Mouse (Mus musculus): ENCODE results near the gene Cdhr2. TPM values are rescaled to one million over a fixed set of nuclear protein-coding genes. Genes with fewer than 3 reads are reported as not detected.

Gene Cdhr2
- polyA plus RNA-seq (2015; fragmentation: Nextera tagmentation; extraction: Ambion mirVana): 1.8 and 3.1 TPM in 2 replicates

- WGBS: 42% methylated on average over 5 of the region's 5 CpGs
- Histone ChIP-seq H3K36me3 (ENCODE audit: control insufficient read depth, insufficient read depth, low read length) (no peaks in the 10 kb centered on the region), H3K9ac (ENCODE audit: low read length) (no peak within 1 kb of the TSS)
Measured at GRCm38 (mm10) chr13:54701243-54701642, at the start of gene Cdhr2. Gene Cdhr2 (plus strand): TSS chr13:54701461.

GRCm38 (mm10) chr13:54660877-54661276 is 40.4 kb upstream of the Cdhr2 start:
- H3K27me3 ChIP-seq (ENCODE audit: control insufficient read depth, insufficient read depth, low read length): no peaks in the 10 kb centered on the region
- TF ChIP-seq EP300 (optimal IDR thresholded peaks at IDR 0.05) (no peak), CTCF (IDR thresholded peaks at IDR 0.05; ENCODE audit: low read depth) (no peak)
- H3K9ac ChIP-seq (ENCODE audit: low read length): no peak overlapping the region

More at GRCm38 (mm10) chr13:54701243-54701642, at the start of gene Cdhr2:
- ATAC-seq (ENCODE audit: low FRiP score, low TSS enrichment): peak; percentile 80
- no peaks in the 10 kb centered on the region for H3K27me3 ChIP-seq (ENCODE audit: control insufficient read depth, insufficient read depth, low read length)
- no peak within 1 kb of the TSS for H3K4me3 ChIP-seq (ENCODE audit: low read depth, low read length)
- DNase-seq (ENCODE audit: low spot score): peak; percentile 66
- H3K27ac ChIP-seq (replicated peaks): no peak within 1 kb of the TSS
- H3K4me1 ChIP-seq (replicated peaks; ENCODE audit: control insufficient read depth, insufficient read depth): no peaks in the 10 kb centered on the region
- 0 out of 2 replicates have a peak within 1 kb of the TSS, but pooled peaks have one; percentile 8 for H3K4me2 ChIP-seq (replicated peaks; ENCODE audit: low read depth)
- H3K9me3 ChIP-seq (ENCODE audit: control insufficient read depth, low read length): no peaks in the 10 kb centered on the region
- TF ChIP-seq EP300 (optimal IDR thresholded peaks at IDR 0.05) (no peak), CTCF (IDR thresholded peaks at IDR 0.05; ENCODE audit: low read depth) (no peak)

GRCm38 (mm10) chr13:54661358-54661757 is 39.9 kb upstream of the Cdhr2 start:
- no peaks in the 10 kb centered on the region for H3K27me3 ChIP-seq (ENCODE audit: control insufficient read depth, insufficient read depth, low read length)
- H3K9ac ChIP-seq (ENCODE audit: low read length): no peak overlapping the region
- no peaks in the 10 kb centered on the region for H3K9me3 ChIP-seq (ENCODE audit: control insufficient read depth, low read length)
- DNase-seq (ENCODE audit: low spot score): peak; percentile 58
- H3K4me1 ChIP-seq (replicated peaks; ENCODE audit: control insufficient read depth, insufficient read depth): no peaks in the 10 kb centered on the region
- 0 out of 2 replicates have a peak overlapping the region, but pooled peaks have one; percentile 25 for H3K4me2 ChIP-seq (replicated peaks; ENCODE audit: low read depth)
- H3K27ac ChIP-seq (replicated peaks): no peak overlapping the region
- ATAC-seq (ENCODE audit: low FRiP score, low TSS enrichment): peak; percentile 73
- TF ChIP-seq CTCF (IDR thresholded peaks at IDR 0.05; ENCODE audit: low read depth) (no peak; the same call in 1 of the 2 replicates), EP300 (optimal IDR thresholded peaks at IDR 0.05) (no peak)
- H3K36me3 ChIP-seq (ENCODE audit: control insufficient read depth, insufficient read depth, low read length): peaks cover 17% of the 10 kb centered on the region
- WGBS: 60% methylated on average over 12 of the region's 12 CpGs
- no peak overlapping the region for H3K4me3 ChIP-seq (ENCODE audit: low read depth, low read length)

More at GRCm38 (mm10) chr13:54660877-54661276, 40.4 kb upstream of the Cdhr2 start:
- Histone ChIP-seq H3K4me3 (ENCODE audit: low read depth, low read length) (no peak overlapping the region), H3K4me2 (replicated peaks; ENCODE audit: low read depth) (0 out of 2 replicates have a peak overlapping the region, but pooled peaks have one; percentile 25), H3K4me1 (replicated peaks; ENCODE audit: control insufficient read depth, insufficient read depth) (no peaks in the 10 kb centered on the region), H3K9me3 (ENCODE audit: control insufficient read depth, low read length) (no peaks in the 10 kb centered on the region), H3K36me3 (ENCODE audit: control insufficient read depth, insufficient read depth, low read length) (peaks cover 22% of the 10 kb centered on the region), H3K27ac (replicated peaks) (no peak overlapping the region)
- ATAC-seq (ENCODE audit: low FRiP score, low TSS enrichment) (no peak), DNase-seq (ENCODE audit: low spot score) (peak; percentile 59)
- 56% methylated on average over 5 of the region's 5 CpGs for WGBS

- H3K4me3 ChIP-seq (ENCODE audit: low read depth, low read length): no peak overlapping the region
- H3K27me3 ChIP-seq (ENCODE audit: control insufficient read depth, insufficient read depth, low read length): no peaks in the 10 kb centered on the region
- no peak overlapping the region for H3K4me2 ChIP-seq (replicated peaks; ENCODE audit: low read depth)
- no peaks in the 10 kb centered on the region for H3K4me1 ChIP-seq (replicated peaks; ENCODE audit: control insufficient read depth, insufficient read depth)
- no peak overlapping the region for H3K27ac ChIP-seq (replicated peaks)
- no peak for TF ChIP-seq EP300 (optimal IDR thresholded peaks at IDR 0.05)
- DNase-seq (ENCODE audit: low spot score) (no peak), ATAC-seq (ENCODE audit: low FRiP score, low TSS enrichment) (no peak)
- no peaks in the 10 kb centered on the region for H3K9me3 ChIP-seq (ENCODE audit: control insufficient read depth, low read length)
- peaks cover 13% of the 10 kb centered on the region for H3K36me3 ChIP-seq (ENCODE audit: control insufficient read depth, insufficient read depth, low read length)
- H3K9ac ChIP-seq (ENCODE audit: low read length): no peak overlapping the region
- 72% methylated on average over 4 of the region's 4 CpGs for WGBS
Measured at GRCm38 (mm10) chr13:54663999-54664398, 37.3 kb upstream of the Cdhr2 start.

- no peak for DNase-seq (ENCODE audit: low spot score)
- no peak overlapping the region for H3K9ac ChIP-seq (ENCODE audit: low read length)
- no peak for TF ChIP-seq CTCF (IDR thresholded peaks at IDR 0.05; ENCODE audit: low read depth)
- no peak for TF ChIP-seq EP300 (optimal IDR thresholded peaks at IDR 0.05)
- H3K4me3 ChIP-seq (ENCODE audit: low read depth, low read length): no peak overlapping the region
- H3K36me3 ChIP-seq (ENCODE audit: control insufficient read depth, insufficient read depth, low read length): peaks cover 13% of the 10 kb centered on the region
- ATAC-seq (ENCODE audit: low FRiP score, low TSS enrichment): no peak
- no peak overlapping the region for H3K4me2 ChIP-seq (replicated peaks; ENCODE audit: low read depth)
- H3K27me3 ChIP-seq (ENCODE audit: control insufficient read depth, insufficient read depth, low read length): no peaks in the 10 kb centered on the region
- WGBS: 92% methylated on average over 1 of the region's 1 CpGs
- no peaks in the 10 kb centered on the region for H3K4me1 ChIP-seq (replicated peaks; ENCODE audit: control insufficient read depth, insufficient read depth)
- no peak overlapping the region for H3K27ac ChIP-seq (replicated peaks)
- no peaks in the 10 kb centered on the region for H3K9me3 ChIP-seq (ENCODE audit: control insufficient read depth, low read length)
Measured at GRCm38 (mm10) chr13:54664509-54664908, 36.8 kb upstream of the Cdhr2 start.

- no peaks in the 10 kb centered on the region for H3K4me1 ChIP-seq (replicated peaks; ENCODE audit: control insufficient read depth, insufficient read depth)
- no peaks in the 10 kb centered on the region for H3K9me3 ChIP-seq (ENCODE audit: control insufficient read depth, low read length)
- no peak overlapping the region for H3K27ac ChIP-seq (replicated peaks)
- 60% methylated on average over 7 of the region's 7 CpGs for WGBS
- ATAC-seq (ENCODE audit: low FRiP score, low TSS enrichment) (peak; percentile 60; the same call in 1 of the 2 replicates), DNase-seq (ENCODE audit: low spot score) (peak; percentile 48)
- no peak overlapping the region for H3K4me3 ChIP-seq (ENCODE audit: low read depth, low read length)
- H3K4me2 ChIP-seq (replicated peaks; ENCODE audit: low read depth): no peak overlapping the region
- H3K36me3 ChIP-seq (ENCODE audit: control insufficient read depth, insufficient read depth, low read length): peaks cover 13% of the 10 kb centered on the region
- no peaks in the 10 kb centered on the region for H3K27me3 ChIP-seq (ENCODE audit: control insufficient read depth, insufficient read depth, low read length)
- H3K9ac ChIP-seq (ENCODE audit: low read length): no peak overlapping the region
- no peak for TF ChIP-seq EP300 (optimal IDR thresholded peaks at IDR 0.05)
- TF ChIP-seq CTCF (IDR thresholded peaks at IDR 0.05; ENCODE audit: low read depth): no peak
Measured at GRCm38 (mm10) chr13:54665062-54665461, 36.2 kb upstream of the Cdhr2 start.

All from stomach, postnatal 0 days (tissue).